Mouse (Mus musculus): ENCODE data around the gene Iqgap3. TPM values are rescaled to one million over a fixed set of nuclear protein-coding genes. Genes with fewer than 3 reads are reported as not detected.

Iqgap3 gene
- total RNA-seq, 1 experiment from 2014 or later, result 12.1 TPM

DNA sequence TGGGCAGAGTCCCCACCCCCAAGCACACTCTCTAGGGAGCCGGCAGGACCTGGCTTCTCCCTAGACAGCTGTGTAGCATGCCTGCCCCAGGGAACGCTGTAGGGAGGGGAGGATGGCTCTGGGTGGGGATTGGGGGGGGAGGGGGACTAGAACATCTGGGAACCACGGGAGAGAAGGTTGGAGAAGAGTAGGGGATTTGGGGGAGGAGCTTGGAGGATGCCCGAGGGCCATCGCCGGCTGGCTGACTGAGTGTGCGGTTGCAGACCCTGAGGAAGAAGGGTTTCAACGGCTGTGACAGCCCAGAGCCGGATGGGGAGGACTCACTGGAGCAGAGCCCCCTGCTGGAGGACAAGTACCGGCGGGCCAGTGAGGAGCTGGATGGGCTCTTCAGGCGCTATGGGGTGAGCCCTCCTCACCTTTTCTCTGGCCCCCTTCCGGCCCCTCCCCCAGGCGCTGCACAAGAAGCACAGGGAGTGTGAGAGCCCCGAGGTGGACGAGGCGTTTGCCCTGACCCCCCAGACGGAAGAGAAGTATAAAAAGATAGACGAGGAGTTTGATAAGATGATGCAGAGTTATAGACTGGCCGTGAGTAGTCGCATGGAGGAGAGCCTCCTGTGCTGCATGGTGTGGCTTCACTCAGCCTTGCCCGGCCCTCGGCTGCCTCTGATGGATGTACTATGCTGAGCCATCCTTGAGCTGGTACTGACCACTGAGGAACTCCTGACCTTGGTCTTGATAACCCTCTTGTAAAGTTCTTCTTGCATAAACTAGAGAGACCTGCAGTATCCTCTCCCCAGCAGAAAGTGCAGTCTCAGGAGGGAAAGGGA, 76.2 kb downstream of the Iqgap3 start:
- ATAC-seq (replicated peaks in 1 of 2; ENCODE audit: insufficient read depth in 1 of 2, low FRiP score in 2 of 2, low TSS enrichment in 1 of 2, low read depth in 1 of 2, poor library complexity in 2 of 2, severe bottlenecking in 2 of 2), result peak; percentile 41 to 68; a peak in 3 of 4 replicates

DNA sequence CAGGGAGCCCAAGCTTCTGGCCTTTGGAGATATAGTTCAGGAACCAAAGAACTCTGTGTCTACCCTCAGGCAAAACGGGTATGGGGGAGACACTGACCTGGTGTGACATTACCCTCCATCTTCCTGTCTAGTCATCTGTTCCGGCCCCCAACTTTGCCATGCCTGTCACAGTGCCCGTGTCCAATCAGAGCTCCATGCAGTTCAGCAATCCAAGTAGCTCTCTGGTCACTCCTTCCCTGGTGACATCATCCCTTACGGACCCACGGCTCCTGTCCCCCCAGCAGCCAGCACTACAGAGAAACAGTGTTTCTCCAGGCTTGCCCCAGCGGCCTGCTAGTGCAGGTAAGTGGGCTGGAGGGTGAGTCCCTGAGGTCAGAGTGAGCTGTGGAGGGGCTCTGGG, 77.2 kb downstream of the Iqgap3 start:
- no peak for ATAC-seq (replicated peaks in 1 of 2; ENCODE audit: insufficient read depth in 1 of 2, low FRiP score in 2 of 2, low TSS enrichment in 1 of 2, low read depth in 1 of 2, poor library complexity in 2 of 2, severe bottlenecking in 2 of 2)

DNA sequence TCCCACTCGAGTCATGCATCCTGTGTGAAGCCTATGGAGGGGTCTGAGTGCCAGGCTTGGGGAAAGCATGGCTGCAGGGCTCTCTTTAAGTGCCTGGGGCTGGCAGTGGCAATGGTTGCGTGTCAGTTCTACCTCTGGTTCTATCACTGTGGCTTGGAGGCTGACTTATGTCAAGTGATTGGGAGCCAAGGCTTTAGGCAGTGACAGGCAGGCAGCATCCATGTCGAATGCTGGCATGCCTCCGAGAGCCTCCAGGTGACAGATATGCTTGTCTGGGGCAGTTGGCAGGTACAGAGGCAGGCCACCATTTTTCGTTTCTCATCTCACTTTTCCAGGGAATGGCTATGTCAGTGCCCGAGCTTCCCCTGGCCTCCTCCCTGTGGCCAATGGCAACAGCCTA, 79.1 kb downstream of the Iqgap3 start:
- no peak for ATAC-seq (replicated peaks in 1 of 2; ENCODE audit: insufficient read depth in 1 of 2, low FRiP score in 2 of 2, low TSS enrichment in 1 of 2, low read depth in 1 of 2, poor library complexity in 2 of 2, severe bottlenecking in 2 of 2)

DNA sequence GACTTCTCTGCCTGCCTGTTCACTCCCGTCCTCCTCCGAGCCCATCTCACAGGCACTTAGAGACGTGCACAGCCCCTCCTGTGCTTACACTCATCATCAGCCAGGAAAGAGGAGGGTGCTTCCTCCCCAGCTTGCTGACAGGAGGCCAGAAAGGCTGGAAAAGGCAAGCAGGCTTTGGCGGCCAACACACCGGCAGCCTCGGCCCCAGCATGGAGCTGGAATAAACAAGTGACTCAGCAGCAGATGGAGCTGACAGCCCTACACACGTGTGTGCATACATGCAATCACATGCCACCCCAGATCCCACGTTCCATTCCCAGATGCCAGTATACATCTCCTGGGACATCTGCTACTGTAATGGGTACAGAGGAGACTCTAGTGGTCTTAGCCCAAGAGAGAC, 80.5 kb downstream of the Iqgap3 start:
- no peak for ATAC-seq (replicated peaks in 1 of 2; ENCODE audit: insufficient read depth in 1 of 2, low FRiP score in 2 of 2, low TSS enrichment in 1 of 2, low read depth in 1 of 2, poor library complexity in 2 of 2, severe bottlenecking in 2 of 2)

DNA sequence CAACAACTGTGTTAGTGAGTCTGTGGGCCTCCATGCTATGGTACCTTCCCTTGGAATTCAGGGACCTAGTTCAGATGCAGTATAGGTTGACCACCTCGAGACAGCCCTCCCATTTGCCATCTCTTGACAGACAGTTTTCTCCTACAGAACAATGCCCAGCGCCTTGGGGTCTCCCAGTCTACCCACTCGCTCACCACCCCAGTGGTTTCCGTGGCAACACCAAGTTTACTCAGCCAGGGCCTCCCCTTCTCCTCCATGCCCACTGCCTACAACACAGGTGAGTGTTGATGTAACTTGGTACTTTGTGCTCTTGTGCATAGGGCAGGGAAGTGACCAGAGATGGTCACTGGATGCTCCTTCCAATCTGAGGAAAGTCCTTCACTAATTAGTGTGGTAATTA, 81.0 kb downstream of the Iqgap3 start:
- ATAC-seq (replicated peaks in 1 of 2; ENCODE audit: insufficient read depth in 1 of 2, low FRiP score in 2 of 2, low TSS enrichment in 1 of 2, low read depth in 1 of 2, poor library complexity in 2 of 2, severe bottlenecking in 2 of 2), result no peak

DNA sequence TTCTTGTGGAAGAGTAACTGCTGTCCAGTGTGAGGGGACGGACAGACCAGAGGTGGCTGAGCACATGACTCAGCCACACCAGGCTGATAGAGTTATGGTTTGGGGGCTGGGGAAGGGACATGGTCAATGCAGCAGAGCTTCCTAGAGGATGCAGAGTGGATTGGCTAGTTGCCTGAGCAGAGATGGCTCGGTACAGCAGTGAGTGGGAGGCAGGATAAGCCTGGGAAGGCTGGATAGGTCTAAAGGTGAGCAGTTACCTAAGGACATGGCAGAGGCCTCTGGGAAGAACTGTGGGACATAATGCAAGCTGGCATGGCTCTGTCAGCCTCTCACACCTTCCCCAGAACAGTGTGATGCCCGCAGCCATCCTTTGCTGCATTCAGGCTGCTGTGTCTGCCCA, 82.1 kb downstream of the Iqgap3 start:
- no peak for ATAC-seq (replicated peaks in 1 of 2; ENCODE audit: insufficient read depth in 1 of 2, low FRiP score in 2 of 2, low TSS enrichment in 1 of 2, low read depth in 1 of 2, poor library complexity in 2 of 2, severe bottlenecking in 2 of 2)

DNA sequence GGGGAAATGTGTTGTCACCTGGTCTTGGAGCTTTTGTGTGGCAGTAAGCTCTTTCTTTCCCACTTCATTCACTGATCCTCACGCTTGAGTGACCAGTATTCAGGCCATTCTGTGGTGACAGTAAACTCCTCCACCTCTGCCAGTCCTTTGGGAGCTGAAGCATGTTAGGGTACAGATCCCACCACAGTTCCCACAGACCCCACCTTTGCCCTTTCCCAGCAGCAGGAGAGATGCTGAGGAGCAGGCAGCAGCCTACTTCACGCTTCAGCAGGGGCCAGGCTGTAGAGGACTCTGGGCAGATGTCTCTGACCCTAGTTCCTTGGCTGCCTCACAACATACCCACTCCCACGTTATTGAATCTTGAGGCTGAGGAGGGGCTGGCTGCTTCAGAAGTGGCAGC, 82.5 kb downstream of the Iqgap3 start:
- ATAC-seq (replicated peaks in 1 of 2; ENCODE audit: insufficient read depth in 1 of 2, low FRiP score in 2 of 2, low TSS enrichment in 1 of 2, low read depth in 1 of 2, poor library complexity in 2 of 2, severe bottlenecking in 2 of 2), result no peak

DNA sequence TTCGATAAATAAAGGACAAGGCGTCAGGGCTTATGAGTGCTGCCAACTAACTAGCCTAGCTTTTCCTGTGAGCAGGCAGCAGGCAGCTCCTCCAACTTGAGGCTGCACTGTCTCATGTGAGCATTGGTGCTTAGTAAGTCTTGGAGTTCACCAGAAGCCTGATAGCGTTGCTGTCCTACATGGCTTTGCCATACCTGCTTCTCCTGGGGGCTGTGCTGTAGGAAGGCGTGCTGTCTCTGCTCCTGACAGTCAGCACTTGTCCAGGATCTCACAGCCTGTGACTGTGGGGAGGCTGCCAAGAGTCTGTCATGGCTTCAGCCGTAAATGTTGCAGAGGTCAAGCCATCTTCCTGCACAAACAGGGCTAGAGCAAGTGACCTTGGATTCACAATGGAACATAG, 84.3 kb downstream of the Iqgap3 start:
- no peak for ATAC-seq (replicated peaks in 1 of 2; ENCODE audit: insufficient read depth in 1 of 2, low FRiP score in 2 of 2, low TSS enrichment in 1 of 2, low read depth in 1 of 2, poor library complexity in 2 of 2, severe bottlenecking in 2 of 2)

DNA sequence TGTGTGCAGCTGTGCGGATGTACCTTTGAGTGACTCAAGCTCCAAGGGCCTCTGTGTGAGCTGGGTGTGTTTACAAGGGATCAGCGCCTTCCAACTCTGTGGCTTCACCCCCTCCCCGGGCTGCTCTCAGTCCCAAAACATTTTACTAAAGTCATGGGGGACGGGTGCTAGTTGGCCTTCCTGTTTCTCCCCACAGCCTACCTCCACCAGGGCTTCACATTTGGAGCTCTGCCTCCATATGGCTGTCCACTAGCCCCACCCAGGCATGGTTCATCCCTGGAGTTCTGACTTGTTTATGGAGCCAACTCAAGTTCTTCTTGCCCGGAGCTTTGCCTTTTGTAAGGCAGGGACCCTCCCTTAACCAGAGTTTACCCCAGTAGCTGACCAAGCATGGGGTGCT, 88.6 kb downstream of the Iqgap3 start:
- ATAC-seq (replicated peaks in 1 of 2; ENCODE audit: insufficient read depth in 1 of 2, low FRiP score in 2 of 2, low TSS enrichment in 1 of 2, low read depth in 1 of 2, poor library complexity in 2 of 2, severe bottlenecking in 2 of 2), result no peak

Other genes starting within 250 kb of the Iqgap3 start
- 0.44 and 0.74 TPM in 2 replicates for gene Sh2d2a, start 235.2 kb upstream of the Iqgap3 start, total RNA-seq (2017)
- gene Prcc, start 196.4 kb upstream of the Iqgap3 start, total RNA-seq (2017), result 35.7 and 40.0 TPM in 2 replicates
- gene Hdgf, start 175.7 kb upstream of the Iqgap3 start, total RNA-seq (2017), result 274 and 430 TPM in 2 replicates
- 85.4 and 172 TPM in 2 replicates for gene Mrpl24, start 162.5 kb upstream of the Iqgap3 start, total RNA-seq (2017)
- gene Isg20l2, start 151.7 kb upstream of the Iqgap3 start, total RNA-seq (2017), result 52.1 and 61.4 TPM in 2 replicates
- gene Rrnad1, start 151.3 kb upstream of the Iqgap3 start, total RNA-seq (2017), result 15.7 and 15.9 TPM in 2 replicates
- not detected in 2 replicates for gene Crabp2, start 133.3 kb upstream of the Iqgap3 start, total RNA-seq (2017)
- 0.35 and 0.88 TPM in 2 replicates for gene Nes, start 110.9 kb upstream of the Iqgap3 start, total RNA-seq (2017)
- gene Bcan, start 81.7 kb upstream of the Iqgap3 start, total RNA-seq (2017), result not detected in 2 replicates
- gene Hapln2, start 54.4 kb upstream of the Iqgap3 start, total RNA-seq (2017), result not detected in 2 replicates
- gene Gpatch4, start 38.9 kb upstream of the Iqgap3 start, total RNA-seq (2017), result 32.5 and 45.3 TPM in 2 replicates
- gene Naxe, start 23.5 kb upstream of the Iqgap3 start, total RNA-seq (2017), result 37.1 and 45.2 TPM in 2 replicates
- not detected in 2 replicates for gene Ttc24, start 3.7 kb upstream of the Iqgap3 start, total RNA-seq (2017)
- 31.1 and 33.3 TPM in 2 replicates for gene Mef2d, start 60.4 kb downstream of the Iqgap3 start, total RNA-seq (2017)
- gene Rhbg, start 172.7 kb downstream of the Iqgap3 start, total RNA-seq (2017), result 0.56 TPM in 1 of 2 replicates, not detected in the other
- gene Gm38392, start 205.2 kb downstream of the Iqgap3 start, total RNA-seq (2017), result not detected in 2 replicates
- 1.6 and 6.4 TPM in 2 replicates for gene Tsacc, start 215.0 kb downstream of the Iqgap3 start, total RNA-seq (2017)
- 355 and 372 TPM in 2 replicates for gene Cct3, start 215.1 kb downstream of the Iqgap3 start, total RNA-seq (2017)
- 10.3 and 28.6 TPM in 2 replicates for gene Glmp, start 243.1 kb downstream of the Iqgap3 start, total RNA-seq (2017)